Mouse (Mus musculus): ENCODE measurements around the gene Blvrb.
"Not testable (repeated sequence)": the region's sequence is repeated elsewhere in the genome, so short reads cannot be mapped to it uniquely, and the experiment has no call there.

The Blvrb gene

DNA sequence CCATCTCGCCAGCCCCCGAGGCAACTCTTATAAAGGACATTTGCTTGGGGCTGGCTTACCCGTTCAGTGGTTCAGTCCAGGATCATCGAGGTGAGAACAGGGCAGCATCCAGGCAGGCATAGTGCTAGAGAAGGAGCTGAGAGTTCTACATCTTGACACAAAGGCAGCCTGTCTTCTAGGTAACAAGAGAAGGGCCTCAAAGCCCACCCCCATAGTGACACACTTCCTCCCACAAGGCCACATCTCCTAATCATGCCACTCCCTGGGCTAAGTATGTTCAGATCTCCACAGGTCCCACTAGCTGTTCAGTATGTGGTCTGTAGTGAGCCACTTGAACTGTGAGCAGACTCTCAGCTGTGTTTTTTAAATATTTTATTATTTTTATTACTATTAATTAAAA, 36.1 kb downstream of the Blvrb start:
- DNase-seq (ENCODE audit: low spot score): no peak

DNA sequence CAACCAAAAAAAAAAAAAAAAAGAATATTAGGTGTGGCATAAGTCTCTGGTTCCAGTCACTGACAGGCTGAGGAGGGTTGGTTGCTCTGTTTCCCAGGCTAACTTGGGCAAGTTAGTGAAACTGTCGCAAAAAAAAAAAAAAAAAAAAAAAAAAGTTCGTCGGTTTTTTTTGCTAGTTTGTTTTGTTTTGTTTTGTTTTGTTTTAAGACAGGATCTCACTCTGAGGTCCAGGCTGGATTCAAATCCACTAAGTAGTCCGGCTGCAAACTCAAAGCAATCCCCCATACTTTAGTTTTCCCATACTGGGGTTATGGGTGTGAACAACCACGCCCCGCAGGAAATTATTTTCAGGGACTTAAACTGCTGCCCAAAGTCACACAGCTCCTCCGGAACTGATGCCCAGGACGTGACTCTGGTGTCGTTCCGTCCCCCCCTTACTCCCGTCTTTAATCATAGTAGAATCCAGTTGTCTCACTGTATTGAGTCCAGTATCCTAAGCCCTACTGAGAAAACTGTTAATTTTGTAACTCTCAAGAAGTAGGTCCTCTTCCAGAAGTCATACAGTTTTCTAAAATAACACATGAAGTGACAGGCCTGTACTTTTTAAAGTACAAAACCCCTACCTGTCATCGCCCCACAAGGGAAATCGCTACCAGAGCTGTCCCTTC, 38.5 kb downstream of the Blvrb start:
- DNase-seq (ENCODE audit: low spot score): no peak

DNA sequence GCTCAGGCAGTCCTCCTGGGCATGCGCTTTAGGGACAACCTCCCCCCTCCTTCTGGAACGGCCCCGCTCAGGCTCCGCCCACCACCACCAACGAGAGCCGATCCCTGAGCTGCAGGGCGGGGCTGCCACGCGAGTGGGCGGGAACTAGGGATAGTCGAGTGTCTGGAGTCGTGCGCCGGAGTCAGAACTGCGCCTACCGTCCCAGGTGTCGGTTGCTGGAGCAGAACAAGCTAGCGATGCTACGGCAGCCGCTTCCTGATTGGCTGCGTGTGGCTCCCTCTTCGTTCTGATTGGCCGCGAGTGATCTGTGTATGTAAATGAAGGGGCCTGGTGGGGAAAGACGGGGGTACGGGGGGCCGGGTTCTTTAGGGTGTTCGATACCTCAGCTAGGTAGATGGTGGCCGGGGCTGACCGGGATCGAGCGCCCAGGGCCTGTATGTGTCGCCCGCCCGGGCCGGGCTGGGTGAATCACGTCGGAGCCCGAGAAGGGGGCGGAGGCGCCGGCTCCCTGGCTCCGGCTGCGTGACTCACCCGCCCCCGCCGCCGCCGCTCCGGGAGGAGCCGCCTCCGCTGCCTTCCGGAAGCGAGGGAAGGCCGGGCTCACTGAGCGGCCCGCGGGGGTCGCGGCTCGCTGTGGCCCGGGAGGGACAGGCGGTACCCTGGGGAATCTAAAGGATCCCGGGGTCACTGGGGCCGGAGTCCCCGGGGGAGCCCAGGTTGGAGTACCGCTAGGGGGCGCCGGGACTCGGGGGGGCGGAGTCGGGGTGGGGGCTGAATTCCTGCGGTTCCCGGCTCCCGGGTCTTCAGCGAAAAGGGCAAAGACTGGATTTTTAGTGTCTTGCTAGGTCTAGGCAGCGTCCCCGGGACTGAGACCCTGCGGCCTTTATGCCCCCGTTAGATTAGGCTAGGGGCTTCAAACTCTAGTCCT, 39.3 kb downstream of the Blvrb start, which contains the start of gene Sertad1:
Gene Sertad1 (plus strand): TSS at position 141 of the 928 bp plus-strand sequence.
- peak; percentile 100 for DNase-seq (ENCODE audit: low spot score)

DNA sequence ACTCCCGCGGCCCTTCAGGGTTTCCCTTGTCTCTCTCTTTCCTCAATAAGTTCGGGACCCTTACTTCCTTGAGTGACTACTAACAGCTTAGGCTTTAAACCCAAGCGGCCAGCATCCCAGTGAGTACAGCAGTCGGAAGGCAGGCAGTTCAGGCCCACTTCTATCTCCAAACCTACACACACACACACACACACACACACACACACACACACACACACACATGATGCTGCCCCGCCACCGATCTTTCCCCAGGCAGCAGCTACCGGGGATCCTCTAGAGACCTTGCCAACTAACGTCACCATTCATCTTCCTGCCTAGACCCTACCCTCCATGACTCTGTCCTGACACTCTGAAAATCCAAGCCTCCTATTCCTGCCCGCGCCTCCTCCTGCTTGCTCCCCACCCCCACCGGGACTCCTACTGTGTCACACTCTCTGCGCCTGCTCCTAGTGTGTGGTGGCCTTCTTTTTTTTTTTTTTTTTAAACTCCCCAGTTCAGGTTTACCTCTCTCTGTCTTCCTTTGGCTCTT, 40.0 kb downstream of the Blvrb start:
- DNase-seq (ENCODE audit: low spot score): peak; percentile 49

DNA sequence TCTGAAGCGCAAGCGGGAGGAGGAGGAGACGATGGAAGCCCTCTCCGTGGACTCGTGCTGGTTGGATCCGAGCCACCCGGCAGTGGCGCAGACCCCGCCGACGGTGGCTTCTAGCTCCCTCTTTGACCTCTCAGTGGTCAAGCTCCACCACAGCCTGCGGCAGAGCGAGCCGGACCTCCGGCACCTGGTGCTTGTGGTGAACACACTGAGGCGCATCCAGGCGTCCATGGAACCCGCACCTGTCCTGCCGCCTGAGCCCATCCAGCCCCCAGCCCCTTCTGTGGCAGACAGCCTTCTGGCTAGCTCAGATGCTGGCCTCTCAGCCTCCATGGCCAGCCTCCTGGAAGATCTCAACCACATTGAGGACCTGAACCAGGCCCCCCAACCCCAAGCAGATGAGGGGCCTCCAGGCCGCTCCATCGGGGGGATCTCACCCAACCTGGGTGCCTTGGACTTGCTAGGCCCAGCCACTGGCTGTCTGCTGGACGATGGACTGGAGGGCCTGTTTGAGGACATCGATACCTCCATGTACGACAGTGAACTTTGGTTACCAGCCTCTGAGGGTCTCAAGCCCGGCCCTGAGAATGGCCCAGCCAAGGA, 41.6 kb downstream of the Blvrb start:
- DNase-seq (ENCODE audit: low spot score): no peak

DNA sequence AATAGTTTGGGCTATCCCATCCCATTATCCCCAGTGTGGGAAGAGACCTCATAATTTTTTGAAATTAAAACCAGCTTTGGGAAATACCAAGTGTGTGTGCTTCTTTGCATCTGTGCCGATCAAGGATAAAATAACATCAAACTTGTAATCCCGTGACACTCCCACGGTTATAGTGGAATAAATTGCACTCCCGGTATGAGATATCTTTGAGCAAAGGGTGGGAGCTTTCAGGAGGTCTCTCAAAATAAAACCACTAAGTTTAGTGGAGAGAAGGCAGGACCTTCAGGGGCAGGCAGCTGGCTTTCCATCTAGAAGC, 42.4 kb downstream of the Blvrb start:
- no peak for DNase-seq (ENCODE audit: low spot score)

DNA sequence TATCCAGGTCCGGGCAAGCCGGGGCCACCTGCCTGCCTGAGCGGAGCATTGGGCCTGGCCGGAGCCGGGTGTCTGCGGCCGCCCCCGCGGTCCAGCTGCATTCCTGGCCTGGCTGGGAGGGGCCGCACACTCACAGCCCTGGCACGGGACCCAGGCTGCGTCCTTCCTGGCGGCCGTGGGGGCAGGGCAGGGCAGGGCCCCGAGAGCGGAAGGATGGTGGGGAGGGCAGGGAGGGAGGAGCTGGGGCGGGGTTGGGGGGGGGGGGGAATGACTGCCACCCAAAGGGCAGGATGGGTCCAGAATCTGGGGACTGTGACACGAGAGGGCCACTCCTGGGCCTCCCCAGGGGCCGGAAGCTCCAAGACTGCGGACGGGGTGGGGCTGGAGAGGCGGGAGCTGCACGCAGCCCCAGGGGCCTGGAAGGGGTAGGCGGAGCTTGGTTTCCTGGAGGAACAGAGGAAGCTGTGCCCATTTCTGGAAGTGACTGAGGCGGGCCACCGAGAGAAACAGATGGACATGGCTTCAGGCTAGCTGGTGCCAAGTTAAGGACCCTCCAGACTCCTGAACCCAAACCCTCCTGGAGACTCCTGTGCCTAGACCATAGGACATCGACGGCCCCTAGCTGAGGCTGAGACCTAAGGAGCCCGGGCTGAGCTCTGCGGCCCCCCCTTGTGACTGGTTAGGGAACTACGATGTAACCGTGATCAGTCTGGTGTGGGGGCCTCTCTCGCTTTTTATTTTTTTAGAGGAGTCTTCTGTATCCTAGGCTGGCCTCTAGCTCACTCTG, 43.0 kb downstream of the Blvrb start:
- DNase-seq (ENCODE audit: low spot score): peak; percentile 96

DNA sequence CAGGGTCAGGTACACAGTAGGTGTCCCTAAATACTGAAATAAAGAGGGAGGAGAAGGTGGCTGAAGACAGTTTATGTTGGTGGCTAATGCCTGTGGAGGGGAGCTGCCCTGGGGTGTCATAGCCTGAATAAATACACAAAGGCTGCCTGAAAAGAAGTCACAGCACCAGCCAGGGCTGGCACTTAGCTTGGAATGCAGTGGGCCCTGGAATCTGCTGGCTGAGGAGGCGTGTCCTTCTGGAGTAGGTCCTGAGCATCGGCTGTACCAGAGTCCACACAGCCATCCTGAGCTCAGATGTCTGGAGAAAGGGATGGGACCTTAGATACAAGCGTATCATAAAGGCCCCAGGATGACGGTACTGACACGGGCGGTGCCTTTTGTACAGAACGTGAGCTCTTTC, 44.1 kb downstream of the Blvrb start:
- DNase-seq (ENCODE audit: low spot score): no peak

DNA sequence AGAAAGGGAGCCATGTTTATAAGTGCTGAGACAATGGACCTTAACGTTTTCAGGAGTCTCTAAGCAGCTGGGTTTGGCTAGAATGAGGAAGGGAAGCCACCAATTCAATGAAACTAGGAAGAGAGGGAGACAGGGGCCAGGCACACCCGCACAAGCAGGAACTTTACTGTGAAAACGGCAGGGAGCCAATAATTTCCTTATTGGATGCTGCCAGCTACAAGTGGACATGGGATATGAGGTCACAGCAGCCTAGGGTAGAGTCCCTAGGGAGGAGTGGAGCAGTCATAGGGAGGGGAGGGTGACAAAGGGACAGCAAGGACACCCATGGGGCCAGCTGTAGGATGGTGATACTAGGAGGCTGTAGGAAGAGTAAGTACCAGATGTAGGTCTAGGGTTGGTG, 45.2 kb downstream of the Blvrb start:
- no peak for DNase-seq (ENCODE audit: low spot score)

DNA sequence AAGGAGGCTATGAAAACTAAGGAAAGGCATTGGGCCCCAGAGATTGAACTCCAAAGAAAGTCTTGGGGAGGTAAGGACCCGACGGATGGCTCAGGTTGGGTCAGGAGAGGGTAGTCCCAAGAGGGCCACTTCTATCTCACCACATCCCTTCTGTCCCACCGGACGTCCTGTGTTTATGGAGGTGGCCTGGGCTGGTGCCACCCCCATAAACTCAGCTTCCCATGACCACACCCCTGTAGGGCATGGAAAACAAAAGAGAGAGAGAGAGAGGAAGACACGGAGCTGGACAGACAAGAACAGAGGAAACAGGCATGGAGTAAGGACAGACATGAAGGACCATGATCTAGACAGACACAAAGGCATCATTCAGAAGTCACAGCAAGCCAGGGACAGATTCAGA, 45.7 kb downstream of the Blvrb start:
- no peak for DNase-seq (ENCODE audit: low spot score)

DNA sequence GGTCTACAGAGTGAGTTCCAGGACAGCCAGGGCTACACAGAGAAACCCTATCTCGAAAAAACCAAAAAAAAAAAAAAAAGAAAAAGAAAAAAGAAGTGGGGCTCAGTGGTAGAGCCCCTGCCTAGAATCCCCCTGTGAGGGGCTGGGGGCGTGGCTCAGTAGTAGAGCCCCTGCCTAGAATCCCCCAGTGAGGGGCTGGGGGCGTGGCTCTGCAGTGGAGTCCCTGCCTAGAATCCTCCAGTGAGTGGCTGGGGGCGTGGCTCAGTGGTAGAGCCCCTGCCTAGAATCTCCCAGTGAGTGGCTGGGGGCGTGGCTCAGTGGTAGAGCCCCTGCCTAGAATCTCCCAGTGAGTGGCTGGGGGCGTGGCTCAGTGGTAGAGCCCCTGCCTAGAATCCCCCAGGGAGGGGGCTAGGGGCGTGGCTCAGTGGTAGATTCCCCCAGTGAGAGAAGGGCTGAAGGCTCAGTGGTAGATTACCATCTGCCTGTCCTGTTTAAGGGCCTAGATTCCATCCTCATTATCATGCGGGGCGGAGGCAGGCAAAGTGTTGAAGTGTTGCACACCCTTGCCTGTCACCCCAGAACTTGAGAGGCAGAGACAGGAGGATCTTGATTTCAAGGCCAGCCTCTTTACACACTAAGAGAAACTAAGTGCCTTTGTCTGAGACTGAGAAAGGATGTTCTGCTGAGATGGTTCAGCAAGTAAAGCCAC, 47.0 kb downstream of the Blvrb start:
- not testable (repeated sequence) for DNase-seq (ENCODE audit: low spot score)

DNA sequence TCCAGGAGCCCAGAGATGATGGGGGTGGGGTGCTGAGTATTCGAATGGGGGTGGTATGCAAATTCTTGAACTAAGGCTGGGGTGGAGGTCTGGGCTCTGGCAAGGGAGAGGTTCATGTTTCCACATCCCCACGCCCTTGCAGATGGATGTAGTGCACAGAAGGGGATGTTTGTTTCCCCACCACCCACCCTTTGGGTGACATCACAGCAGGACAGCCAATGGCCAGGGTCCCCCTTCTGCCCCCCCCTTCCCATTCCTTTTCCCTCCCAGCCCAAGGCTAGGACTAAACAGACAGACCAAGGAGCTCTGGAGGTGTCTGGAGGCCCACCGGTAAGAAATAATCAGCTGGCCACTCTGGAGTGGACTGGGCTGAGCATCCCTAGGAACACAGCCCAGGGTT, 51.3 kb downstream of the Blvrb start, which contains the start of gene Prx:
Gene Prx (plus strand): TSS at position 289 of the 400 bp plus-strand sequence.
- no peak for DNase-seq (ENCODE audit: low spot score)

DNA sequence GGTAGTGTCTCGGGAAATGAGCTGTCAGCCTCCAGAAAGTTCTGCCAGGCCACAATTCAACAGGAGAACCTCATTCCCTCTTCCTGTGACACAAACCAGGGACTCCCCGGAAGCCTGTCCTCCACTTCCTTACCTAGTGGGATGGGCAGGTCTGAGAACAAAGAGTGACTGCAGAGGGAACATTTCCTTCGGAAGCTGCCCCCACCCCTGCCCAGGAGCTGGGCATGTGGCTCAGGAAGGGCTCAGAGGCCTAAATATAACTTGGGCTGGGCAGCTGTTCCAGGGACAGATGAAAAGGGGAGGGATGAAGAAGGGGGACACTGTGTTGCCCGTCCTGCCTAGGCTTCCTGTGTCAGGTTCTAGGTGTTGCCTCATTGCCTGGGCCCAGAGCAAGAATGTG, 53.8 kb downstream of the Blvrb start:
- DNase-seq (ENCODE audit: low spot score): no peak

DNA sequence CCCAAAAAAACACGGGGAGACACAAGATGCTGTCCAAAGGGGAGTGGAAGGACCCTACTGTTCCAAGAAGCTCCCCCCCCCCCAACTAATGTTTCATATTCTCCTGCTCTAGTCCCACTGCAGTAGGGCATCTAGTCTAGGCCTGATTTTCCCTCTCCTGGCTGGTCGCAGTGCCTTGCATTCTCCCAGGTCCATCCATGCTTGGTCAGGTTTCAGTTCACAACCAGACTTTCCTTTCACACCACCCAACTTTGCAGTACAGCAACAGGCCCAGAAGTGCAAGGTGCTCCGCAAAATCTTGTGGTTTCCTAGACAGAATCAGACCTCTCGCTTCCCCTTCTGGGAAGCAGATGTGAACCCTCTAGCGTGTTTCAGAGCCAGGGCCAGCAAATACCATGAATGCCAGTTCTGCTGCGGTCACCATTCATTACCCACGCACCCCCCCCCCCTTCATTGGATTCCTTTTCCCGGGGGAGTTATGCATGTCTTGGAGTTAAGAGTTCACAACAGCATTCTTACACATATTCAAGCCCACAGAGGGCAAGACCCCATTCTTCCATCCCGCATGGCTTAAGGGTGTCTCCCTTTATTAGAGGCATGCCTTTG, 59.1 kb downstream of the Blvrb start:
- peak; percentile 42 for DNase-seq (ENCODE audit: low spot score)

DNA sequence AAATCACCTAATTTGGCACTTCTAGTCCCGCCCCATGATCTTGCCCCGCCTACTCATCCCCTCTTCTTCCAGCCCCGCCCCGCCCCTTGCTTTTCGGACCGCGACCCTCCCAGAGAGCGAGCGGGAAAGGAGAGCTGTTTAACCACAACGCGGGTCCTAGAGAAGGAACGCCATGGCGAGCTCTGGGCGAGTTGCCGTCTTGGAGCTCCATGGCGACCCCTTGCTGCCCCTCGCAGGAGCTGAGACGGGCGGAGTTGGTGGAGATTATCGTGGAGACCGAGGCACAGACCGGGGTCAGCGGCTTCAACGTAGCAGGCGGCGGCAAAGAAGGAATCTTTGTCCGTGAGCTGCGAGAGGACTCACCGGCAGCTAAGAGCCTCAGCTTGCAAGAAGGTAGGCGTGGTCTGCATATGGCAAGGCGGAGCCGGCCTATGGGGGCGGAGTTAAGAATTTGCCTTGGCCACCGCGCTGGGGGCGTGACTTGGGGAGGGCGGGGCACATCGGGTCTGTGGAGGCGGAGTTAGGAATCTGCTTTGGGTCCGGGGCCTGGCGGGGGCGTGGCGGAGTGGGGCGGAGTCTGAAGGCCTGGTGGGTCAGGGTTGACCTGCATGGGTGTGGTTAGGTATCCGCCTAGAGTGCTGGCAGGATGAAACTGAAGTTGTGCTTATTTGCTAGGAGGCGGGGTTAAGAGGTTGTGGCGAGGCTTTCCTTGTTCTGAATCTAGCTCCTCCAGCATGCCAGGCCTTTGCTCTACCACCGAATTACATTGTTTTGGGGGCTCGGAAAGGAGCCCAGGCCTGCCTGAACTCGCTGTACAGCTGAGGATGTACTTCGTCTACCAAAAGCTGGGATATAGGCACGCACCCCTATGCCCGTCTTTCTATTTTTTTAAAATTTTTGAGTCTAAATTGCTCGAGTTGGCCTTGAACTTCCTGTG, 60.2 kb downstream of the Blvrb start:
- peak; percentile 100 for DNase-seq (ENCODE audit: low spot score)

DNA sequence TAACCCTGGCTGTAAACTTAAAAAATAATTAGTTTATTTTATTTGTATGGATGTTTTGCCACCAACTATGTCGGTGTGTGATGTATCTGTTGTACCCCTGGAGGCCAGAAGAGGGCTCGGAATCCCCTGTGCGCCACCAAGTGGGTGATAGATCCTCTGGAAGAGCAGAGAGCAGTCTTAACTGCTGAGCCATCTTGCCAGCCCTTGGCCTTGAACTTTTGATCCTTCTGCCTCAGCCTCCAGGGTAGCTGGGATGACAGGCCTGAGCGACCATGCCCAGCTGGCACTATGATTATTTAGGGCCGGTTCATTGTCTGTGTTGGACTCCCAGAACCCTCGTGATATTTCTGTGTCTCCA, 60.8 kb downstream of the Blvrb start:
- DNase-seq (ENCODE audit: low spot score): peak; percentile 50

DNA sequence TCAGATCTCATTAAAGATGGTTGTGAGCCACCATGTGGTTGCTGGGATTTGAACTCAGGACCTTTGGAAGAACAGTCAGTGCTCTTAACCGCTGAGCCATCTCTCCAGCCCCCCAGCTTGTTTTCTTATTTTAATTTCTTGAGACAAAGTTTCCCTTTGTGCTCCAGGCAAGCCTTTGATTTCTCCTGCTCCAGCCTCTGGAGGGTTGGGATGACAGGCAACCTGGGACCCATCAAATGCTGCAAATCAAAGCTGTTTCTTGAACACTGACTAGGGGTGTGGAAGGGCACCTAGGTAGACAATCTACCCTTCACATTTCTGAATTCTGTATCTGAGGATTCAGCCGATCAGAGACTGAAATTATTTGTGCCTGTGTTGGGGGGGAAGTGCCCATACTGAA, 63.0 kb downstream of the Blvrb start:
- DNase-seq (ENCODE audit: low spot score): no peak

DNA sequence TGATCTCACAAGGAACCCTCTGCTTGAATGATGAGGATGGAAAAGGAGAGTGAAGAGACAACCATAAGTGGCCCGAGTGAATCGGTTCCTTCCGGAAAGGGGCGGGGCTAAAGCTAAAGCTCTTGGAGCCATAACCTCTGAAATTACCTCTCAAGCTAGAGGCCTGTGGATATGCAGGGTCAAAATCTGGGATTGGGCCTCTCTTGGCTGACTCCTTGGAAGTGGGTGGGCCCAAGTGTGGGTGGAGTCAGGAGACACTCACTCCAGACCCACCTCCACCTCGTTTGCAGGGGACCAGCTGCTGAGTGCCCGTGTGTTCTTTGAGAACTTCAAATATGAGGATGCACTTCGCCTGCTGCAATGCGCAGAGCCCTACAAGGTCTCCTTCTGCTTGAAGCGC, 67.2 kb downstream of the Blvrb start:
- no peak for DNase-seq (ENCODE audit: low spot score)
